Mouse (Mus musculus) forebrain, embryonic 15.5 days (tissue): Measurements from ENCODE around the gene Mbnl1. TPM values are rescaled to one million over a fixed set of nuclear protein-coding genes. Genes with fewer than 3 reads are reported as not detected.
A peak's percentile ranks its signal among the peaks of the same experiment; 100 is the strongest.

ENCODE experiments used
- ATAC-seq: fragments of 200-750 bp; cut with Nextera tagmentation; replicated peaks from 2 replicates; pipeline ENCODE4 v1.8.0; 2017; ENCODE audit warnings: mild to moderate bottlenecking, moderate TSS enrichment, moderate library complexity
- H3K27ac ChIP-seq: fragments of 300-500 bp; sonication (generic); replicated peaks from 2 replicates; pipeline ENCODE4 v1.5.1; 2015; ENCODE audit warnings: mild to moderate bottlenecking, inconsistent platforms
- H3K27me3 ChIP-seq: fragments of 300-500 bp; sonication (generic); 2 replicates; pipeline ENCODE4 v1.6.1; 2015; ENCODE audit warnings: inconsistent platforms
- H3K36me3 ChIP-seq: fragments of 300-500 bp; sonication (generic); 2 replicates; pipeline ENCODE4 v1.6.1; 2015; ENCODE audit warnings: mild to moderate bottlenecking, inconsistent platforms
- H3K4me1 ChIP-seq: fragments of 300-500 bp; sonication (generic); 2 replicates; pipeline ENCODE4 v1.6.1; 2015; ENCODE audit warnings: inconsistent platforms
- H3K4me2 ChIP-seq: fragments of 300-500 bp; sonication (generic); replicated peaks from 2 replicates; pipeline ENCODE4 v1.6.1; 2015; ENCODE audit warnings: mild to moderate bottlenecking, inconsistent platforms
- H3K4me3 ChIP-seq: fragments of 300-500 bp; sonication (generic); 2 replicates; pipeline ENCODE4 v1.5.1; 2015; ENCODE audit warnings: mild to moderate bottlenecking, inconsistent platforms
- H3K9ac ChIP-seq: fragments of 300-500 bp; sonication (generic); replicated peaks from 2 replicates; pipeline ENCODE4 v1.6.1; 2015; ENCODE audit warnings: mild to moderate bottlenecking, inconsistent platforms
- H3K9me3 ChIP-seq: fragments of 300-500 bp; sonication (generic); 2 replicates; pipeline ENCODE4 v1.6.1; 2016; ENCODE audit warnings: inconsistent platforms
- WGBS: fragments of 180-500 bp; shearing (Covaris S2); methylation state at CpG from one replicate; pipeline ENCODE4 v1.1.7; 2015; ENCODE audit warnings: mixed read lengths; 5-methylcytosine and 5-hydroxymethylcytosine counted together
- polyA plus RNA-seq: library from polyadenylated mRNA; unstranded; fragments of >200 nt; fragmentation: Nextera tagmentation; extraction: Ambion mirVana; gene quantifications from 2 replicates; pipeline ENCODE4 v1.2.1, GENCODE M21; 2015

The Mbnl1 gene
- polyA plus RNA-seq, 1 experiment from 2014 or later, result 44.0 TPM

DNA sequence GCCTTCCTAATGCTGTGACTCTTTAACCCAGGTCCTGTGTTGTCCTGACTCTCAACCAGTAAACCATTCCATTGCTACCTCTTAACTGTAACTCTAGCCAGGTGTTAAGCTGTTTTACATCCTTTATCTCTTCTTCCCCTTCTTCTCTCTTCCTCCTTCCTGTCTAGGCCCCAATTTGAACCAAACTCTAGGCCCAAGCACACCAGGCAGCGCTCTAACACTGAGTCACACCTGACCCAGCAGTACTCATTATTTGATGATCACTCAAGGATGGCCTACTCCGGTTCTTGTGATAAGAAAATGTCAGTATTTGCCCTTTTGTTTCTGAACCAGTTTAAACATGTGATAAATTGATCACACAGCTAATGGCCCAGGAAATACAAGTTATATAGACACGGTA, 92.6 kb downstream of the Mbnl1 start:
- H3K4me2 ChIP-seq, result no peak overlapping the region
- H3K4me1 ChIP-seq, result peaks cover 41% of the 10 kb centered on the region
- H3K9ac ChIP-seq, result no peak overlapping the region
- no peaks in the 10 kb centered on the region for H3K27me3 ChIP-seq
- H3K4me3 ChIP-seq, result no peak overlapping the region
- WGBS, result 94% methylated on average over 3 of the region's 3 CpGs
- ATAC-seq, result no peak
- H3K27ac ChIP-seq, result no peak overlapping the region
- no peaks in the 10 kb centered on the region for H3K9me3 ChIP-seq
- no peaks in the 10 kb centered on the region for H3K36me3 ChIP-seq

DNA sequence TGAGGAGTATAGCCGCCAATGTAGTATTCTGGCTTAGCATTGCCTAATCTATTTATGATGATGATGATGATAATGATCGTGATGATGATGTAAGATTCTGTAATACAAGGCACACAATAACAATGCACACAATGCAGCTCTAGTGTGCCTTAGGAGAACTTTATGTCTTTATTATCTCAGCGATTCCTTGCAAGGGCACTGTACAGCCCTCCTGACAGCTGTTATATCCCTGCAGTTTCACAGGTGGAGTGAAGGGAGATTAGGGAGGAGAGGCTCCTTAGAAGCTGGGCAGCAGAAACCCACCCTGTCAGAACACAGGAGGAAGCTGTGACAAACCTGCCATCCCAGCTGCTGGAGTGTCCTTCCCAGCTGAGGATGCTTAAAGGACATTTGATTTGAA, 93.3 kb downstream of the Mbnl1 start:
- Histone ChIP-seq H3K9ac (no peak overlapping the region), H3K36me3 (no peaks in the 10 kb centered on the region), H3K4me2 (no peak overlapping the region), H3K4me3 (no peak overlapping the region), H3K4me1 (peaks cover 41% of the 10 kb centered on the region), H3K9me3 (no peaks in the 10 kb centered on the region), H3K27me3 (no peaks in the 10 kb centered on the region), H3K27ac (no peak overlapping the region)
- no peak for ATAC-seq
- 78% methylated on average over 3 of the region's 3 CpGs for WGBS

DNA sequence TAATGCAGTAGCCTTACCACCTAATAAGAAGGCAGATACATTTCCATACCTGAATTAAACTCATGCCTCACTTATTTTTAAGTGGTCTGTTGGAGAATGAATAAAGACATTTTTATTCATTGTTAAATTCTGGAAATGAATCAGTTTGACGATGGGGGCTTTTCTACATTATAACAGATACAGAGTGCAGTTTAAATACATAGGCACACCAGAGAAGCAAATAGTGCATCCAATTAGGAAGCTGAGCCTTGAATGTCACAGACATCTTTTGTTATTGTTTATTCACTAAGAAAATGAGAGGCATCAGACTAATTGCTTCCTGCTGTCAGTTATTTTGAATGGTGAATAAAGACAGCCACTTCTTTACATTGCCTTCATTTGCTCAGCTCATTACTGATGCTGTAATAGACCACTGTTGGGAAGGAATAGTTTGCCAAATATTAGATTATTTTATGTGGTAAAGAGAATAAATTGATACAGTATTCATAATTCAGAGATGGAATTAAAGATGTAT, 95.6 kb downstream of the Mbnl1 start:
- H3K9me3 ChIP-seq, result no peaks in the 10 kb centered on the region
- 7% methylated on average over 1 of the region's 1 CpGs for WGBS
- ATAC-seq, result peak; percentile 62

DNA sequence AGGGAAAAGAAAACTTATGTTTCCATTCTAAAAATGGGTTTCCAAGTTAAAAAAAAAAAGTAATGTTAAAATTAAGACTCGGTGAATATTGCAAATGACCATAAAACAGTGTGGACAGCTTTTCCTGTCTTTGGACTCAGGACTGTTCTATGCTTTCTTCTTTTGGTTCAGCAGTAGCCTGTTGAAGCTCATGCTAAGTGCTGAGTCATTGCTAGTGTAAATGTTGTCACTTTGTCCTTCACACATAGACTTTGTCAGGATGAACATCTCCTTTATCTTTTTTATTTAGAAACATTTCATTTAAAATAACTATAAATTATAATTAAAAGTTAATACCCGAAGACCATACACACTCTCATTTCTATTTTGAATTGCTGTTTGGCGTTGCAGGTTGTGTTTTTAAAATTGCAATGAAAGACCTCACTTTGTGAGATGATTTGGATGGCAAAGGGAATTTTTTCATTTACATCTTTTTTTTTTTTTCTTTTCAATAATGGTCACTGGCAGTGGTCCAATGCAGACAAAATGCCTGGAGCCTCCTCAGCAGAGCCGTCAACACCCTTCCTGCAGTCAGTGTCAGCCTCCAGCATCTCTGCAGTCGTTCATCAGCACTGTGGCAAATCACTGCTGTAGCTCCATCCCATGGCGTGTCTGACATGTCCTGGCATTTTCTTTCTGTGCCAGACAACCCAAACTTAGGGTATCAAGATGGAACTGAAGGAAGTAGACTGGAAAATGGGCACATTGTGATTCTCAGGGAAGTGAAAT, 96.4 kb downstream of the Mbnl1 start:
- no peak overlapping the region for H3K27ac ChIP-seq

More for the DNA sequence above, 95.6 kb downstream of the Mbnl1 start:
- Histone ChIP-seq H3K27me3 (no peaks in the 10 kb centered on the region), H3K4me3 (no peak overlapping the region), H3K27ac (no peak overlapping the region), H3K9ac (no peak overlapping the region), H3K4me2 (no peak overlapping the region), H3K36me3 (no peaks in the 10 kb centered on the region), H3K4me1 (peaks cover 38% of the 10 kb centered on the region)

DNA sequence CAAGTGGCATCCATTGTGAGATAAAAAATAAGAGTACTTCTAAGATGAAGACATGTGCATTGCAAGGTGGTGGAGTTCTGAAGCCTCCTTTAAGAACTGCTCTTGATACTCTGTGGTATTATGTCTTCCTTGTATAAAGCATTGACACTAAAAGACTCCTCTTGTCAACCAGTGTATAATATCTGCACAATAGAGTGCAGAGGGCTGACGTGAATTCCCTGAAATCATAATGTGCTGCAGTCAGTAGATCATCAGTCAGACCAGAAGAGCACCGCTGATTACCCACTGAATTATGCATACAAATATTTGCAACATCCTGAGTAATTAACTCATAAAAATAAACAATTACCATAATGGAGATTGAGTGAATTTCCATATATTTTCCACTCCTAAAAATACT, 97.2 kb downstream of the Mbnl1 start:
- no peak overlapping the region for H3K4me2 ChIP-seq
- no peaks in the 10 kb centered on the region for H3K27me3 ChIP-seq
- no peaks in the 10 kb centered on the region for H3K36me3 ChIP-seq
- WGBS, result 44% methylated on average over 2 of the region's 2 CpGs
- no peak for ATAC-seq
- H3K9me3 ChIP-seq, result no peaks in the 10 kb centered on the region
- H3K9ac ChIP-seq, result no peak overlapping the region
- H3K4me3 ChIP-seq, result no peak overlapping the region
- no peak overlapping the region for H3K27ac ChIP-seq
- peaks cover 28% of the 10 kb centered on the region for H3K4me1 ChIP-seq

More for the DNA sequence above, 96.4 kb downstream of the Mbnl1 start:
- Histone ChIP-seq H3K4me1 (peaks cover 31% of the 10 kb centered on the region), H3K9me3 (no peaks in the 10 kb centered on the region), H3K9ac (no peak overlapping the region), H3K27me3 (no peaks in the 10 kb centered on the region), H3K36me3 (no peaks in the 10 kb centered on the region), H3K4me2 (no peak overlapping the region), H3K4me3 (no peak overlapping the region)
- ATAC-seq, result no peak
- WGBS, result 39% methylated on average over 6 of the region's 6 CpGs

DNA sequence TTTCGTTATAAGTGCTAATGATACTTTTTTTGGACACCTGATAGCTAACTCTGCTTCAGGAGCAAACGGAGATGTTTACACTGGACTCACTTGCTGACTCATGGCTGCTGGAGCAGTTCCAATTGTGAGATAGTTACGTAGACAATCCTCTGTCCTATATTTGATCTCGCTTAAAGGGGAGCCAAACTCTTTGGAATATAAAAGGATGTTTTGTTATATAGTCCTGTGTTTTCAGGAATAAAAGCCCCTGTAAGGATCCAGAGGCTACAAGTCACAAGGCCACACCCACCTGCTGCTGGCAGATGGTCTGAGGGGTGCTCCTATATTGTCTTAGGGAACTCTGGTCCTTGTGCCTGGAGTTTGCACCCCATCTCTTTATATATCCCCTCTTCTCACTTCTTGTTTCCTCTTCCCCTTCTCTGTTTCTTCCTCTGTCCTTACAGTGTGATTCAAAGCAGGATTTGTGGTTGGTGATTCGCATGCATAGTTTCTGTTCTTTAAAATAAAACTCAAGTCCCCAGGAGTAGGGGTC, 97.9 kb downstream of the Mbnl1 start:
- Histone ChIP-seq H3K4me1 (peaks cover 33% of the 10 kb centered on the region), H3K36me3 (no peaks in the 10 kb centered on the region), H3K4me3 (no peak overlapping the region), H3K9ac (no peak overlapping the region), H3K4me2 (no peak overlapping the region), H3K9me3 (no peaks in the 10 kb centered on the region), H3K27me3 (no peaks in the 10 kb centered on the region), H3K27ac (no peak overlapping the region)
- WGBS, result 55% methylated on average over 5 of the region's 5 CpGs
- no peak for ATAC-seq

DNA sequence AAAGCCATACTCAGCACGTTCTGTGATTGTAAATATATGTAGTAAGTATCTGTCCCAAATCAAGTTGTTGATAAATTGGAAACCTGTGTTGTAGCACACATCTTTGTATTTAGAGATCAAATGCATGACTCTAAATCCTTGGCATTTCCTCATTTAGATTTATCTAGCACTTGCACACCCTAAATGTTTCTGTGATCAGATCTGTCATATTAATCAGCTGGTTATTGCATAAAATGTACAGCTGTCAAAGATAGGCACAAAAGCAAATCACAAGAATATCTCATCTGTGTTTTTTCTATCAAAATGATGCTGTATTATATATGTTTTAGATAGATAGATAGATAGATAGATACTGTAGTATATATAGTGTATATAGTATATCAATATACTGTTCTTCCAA, 98.9 kb downstream of the Mbnl1 start:
- Histone ChIP-seq H3K27me3 (no peaks in the 10 kb centered on the region), H3K9ac (no peak overlapping the region), H3K36me3 (no peaks in the 10 kb centered on the region), H3K27ac (no peak overlapping the region), H3K4me1 (peaks cover 36% of the 10 kb centered on the region), H3K9me3 (no peaks in the 10 kb centered on the region), H3K4me3 (no peak overlapping the region), H3K4me2 (no peak overlapping the region)
- WGBS, result 81% methylated on average over 1 of the region's 1 CpGs
- no peak for ATAC-seq

DNA sequence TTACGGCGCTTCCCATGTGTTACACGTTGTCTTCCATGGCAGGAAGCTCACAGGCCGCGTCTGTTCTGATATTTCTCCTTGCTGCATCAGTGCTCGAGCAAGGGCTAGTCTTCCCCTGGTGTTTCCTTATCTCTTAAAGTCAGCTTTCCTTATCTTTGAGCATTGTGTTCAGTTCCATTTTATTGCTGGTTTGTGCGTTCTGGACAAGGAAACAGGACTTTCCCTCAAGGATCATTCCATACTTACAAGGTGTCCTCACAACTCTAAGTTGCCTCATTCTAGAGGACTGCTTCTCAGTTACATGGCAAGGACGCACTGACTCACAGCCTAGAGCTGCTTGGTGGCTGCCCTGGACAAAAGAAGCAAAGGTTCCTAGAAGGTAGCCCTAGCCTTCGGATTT, 101.6 kb downstream of the Mbnl1 start:
- Histone ChIP-seq H3K4me1 (peaks cover 33% of the 10 kb centered on the region), H3K4me3 (no peak overlapping the region), H3K9ac (no peak overlapping the region), H3K4me2 (no peak overlapping the region), H3K27ac (no peak overlapping the region), H3K36me3 (no peaks in the 10 kb centered on the region), H3K27me3 (no peaks in the 10 kb centered on the region), H3K9me3 (no peaks in the 10 kb centered on the region)
- 93% methylated on average over 9 of the region's 9 CpGs for WGBS
- no peak for ATAC-seq

DNA sequence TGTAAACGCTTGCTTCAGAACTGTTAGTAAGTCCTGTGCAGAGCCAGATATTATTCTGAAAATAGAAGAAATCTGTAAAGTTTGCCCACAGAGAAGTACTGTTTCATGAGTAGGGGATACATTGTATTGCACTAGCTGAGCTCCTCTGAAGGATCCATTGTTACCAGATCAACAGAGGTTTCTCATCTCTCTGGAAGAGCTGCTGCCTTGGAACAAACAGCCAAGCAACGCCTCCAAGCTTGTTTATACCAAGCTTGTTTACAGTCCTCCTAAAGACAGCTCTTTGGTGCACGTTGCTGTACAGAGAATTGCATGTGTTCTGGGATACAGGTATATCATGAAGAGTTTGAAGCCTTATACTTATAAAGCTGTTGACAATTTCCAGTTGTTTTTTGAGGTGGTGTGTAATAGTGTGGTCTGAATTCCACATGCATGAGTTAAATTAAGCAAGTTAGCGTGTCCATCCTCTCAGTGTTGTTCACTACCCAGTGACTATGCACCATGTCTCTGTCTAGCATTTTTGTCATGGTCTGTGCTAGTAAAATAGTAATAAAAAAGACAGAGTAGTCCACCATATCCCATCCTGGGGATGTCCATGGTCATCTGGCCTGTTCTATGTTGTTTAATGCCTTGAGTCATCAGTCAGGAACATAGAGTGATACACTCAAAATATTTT, 102.4 kb downstream of the Mbnl1 start:
- no peak for ATAC-seq
- Histone ChIP-seq H3K27ac (no peak overlapping the region), H3K4me3 (no peak overlapping the region), H3K9me3 (no peaks in the 10 kb centered on the region), H3K36me3 (no peaks in the 10 kb centered on the region), H3K27me3 (no peaks in the 10 kb centered on the region), H3K9ac (no peak overlapping the region), H3K4me1 (peaks cover 26% of the 10 kb centered on the region), H3K4me2 (no peak overlapping the region)
- 84% methylated on average over 4 of the region's 4 CpGs for WGBS

DNA sequence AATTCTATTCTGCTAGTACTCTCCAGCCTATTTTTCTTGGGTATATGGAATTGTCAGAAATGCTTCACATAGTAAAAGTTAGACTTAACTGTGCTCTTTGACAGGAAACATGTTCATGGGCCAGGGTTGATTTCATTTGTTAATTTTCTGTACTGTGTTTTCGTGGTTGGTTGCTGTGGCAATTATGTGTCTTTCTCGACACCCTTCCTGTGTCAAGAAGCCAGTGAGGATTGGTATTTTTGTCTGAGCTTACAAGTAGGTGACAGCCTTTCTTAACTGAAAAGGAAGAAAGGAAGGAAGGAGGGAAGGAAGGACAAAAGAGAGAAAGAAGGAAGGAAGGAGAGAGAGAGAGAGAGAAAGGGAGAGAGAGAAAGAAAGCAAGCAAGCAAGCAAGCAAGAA, 103.3 kb downstream of the Mbnl1 start:
- 0 out of 2 replicates have a peak overlapping the region, but pooled peaks have one; percentile 5 for H3K27ac ChIP-seq
- WGBS, result 35% methylated on average over 2 of the region's 2 CpGs
- H3K9ac ChIP-seq, result no peak overlapping the region
- ATAC-seq, result no peak
- no peaks in the 10 kb centered on the region for H3K9me3 ChIP-seq
- no peak overlapping the region for H3K4me3 ChIP-seq
- H3K27me3 ChIP-seq, result no peaks in the 10 kb centered on the region
- H3K4me2 ChIP-seq, result no peak overlapping the region
- no peaks in the 10 kb centered on the region for H3K36me3 ChIP-seq
- H3K4me1 ChIP-seq, result peaks cover 21% of the 10 kb centered on the region

DNA sequence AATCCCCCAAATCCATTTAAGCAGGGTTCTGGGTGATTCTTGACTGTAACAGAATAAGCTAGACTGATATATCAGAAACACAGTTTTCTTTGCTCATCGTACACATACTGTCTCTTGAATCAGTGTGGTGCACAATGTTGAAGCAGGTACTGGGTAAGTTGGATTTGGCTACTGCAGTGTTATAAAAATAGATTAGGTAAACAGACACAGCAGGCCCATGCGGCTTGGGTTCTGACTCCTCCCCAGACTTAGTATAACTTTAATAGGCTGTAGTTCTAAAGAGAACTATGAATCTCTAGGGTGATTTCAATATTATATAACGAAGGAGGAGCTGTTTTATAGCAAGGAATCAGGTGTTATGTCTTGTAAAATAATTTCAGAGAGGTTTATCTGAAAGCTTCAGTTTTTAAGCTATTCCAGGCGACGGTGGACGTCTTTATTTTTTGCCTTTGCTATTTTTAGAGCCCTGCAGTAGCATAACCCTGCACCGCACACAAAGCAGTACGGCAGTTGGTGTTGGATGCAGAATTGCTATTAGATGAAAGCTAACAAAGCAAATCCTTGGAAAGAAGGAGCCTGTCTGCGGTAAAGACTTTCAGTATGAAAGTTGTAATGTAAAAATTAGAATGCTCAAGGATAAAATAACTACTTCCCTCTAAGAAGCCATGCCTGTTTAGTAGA, 103.9 kb downstream of the Mbnl1 start:
- no peaks in the 10 kb centered on the region for H3K27me3 ChIP-seq
- H3K9ac ChIP-seq, result no peak overlapping the region
- no peaks in the 10 kb centered on the region for H3K36me3 ChIP-seq
- 0 out of 2 replicates have a peak overlapping the region, but pooled peaks have one; percentile 5 for H3K27ac ChIP-seq
- H3K4me1 ChIP-seq, result peaks cover 21% of the 10 kb centered on the region
- H3K4me2 ChIP-seq, result no peak overlapping the region
- no peak for ATAC-seq
- 45% methylated on average over 9 of the region's 9 CpGs for WGBS
- H3K4me3 ChIP-seq, result no peak overlapping the region
- no peaks in the 10 kb centered on the region for H3K9me3 ChIP-seq

DNA sequence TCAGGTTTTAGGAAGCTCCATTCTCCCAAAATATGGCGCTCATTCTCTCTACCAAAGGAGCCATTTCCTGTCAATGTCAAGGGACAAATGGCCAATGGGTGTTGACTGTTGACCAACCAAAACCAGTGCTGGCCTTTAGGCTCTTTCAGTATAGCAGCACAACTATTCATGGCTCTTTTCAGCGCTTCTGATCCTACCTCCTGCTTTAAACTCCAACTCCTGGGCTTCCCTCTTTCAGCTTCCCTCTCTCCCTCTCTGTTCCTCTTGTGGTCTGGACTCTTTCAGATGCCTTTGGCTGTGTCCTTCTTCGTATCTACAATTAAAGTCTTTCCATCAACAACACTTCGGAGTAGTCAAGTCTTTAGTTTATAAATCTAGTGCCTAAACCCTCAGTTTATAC, 107.2 kb downstream of the Mbnl1 start:
- Histone ChIP-seq H3K36me3 (no peaks in the 10 kb centered on the region), H3K4me2 (no peak overlapping the region), H3K9me3 (no peaks in the 10 kb centered on the region), H3K9ac (no peak overlapping the region), H3K4me1 (peaks cover 25% of the 10 kb centered on the region), H3K4me3 (no peak overlapping the region), H3K27ac (no peak overlapping the region), H3K27me3 (no peaks in the 10 kb centered on the region)
- 96% methylated on average over 4 of the region's 4 CpGs for WGBS
- ATAC-seq, result no peak
